Mouse (Mus musculus) embryonic fibroblast, embryonic 13.5 days (primary cell): Measurements from ENCODE around the gene Ints5. TPM values are rescaled to one million over a fixed set of nuclear protein-coding genes. Genes with fewer than 3 reads are reported as not detected.
"Not testable (repeated sequence)": the region's sequence is repeated elsewhere in the genome, so short reads cannot be mapped to it uniquely, and the experiment has no call there.

ENCODE experiments used
- H3K27ac ChIP-seq: 2 replicates; pipeline ENCODE4 v1.5.1; 2012; ENCODE audit warnings: low read length, control low read depth, inconsistent platforms; ENCODE audit not compliant: insufficient read depth
- H3K4me1 ChIP-seq: 2 replicates; pipeline ENCODE4 v1.6.1; 2011; ENCODE audit warnings: low read length; ENCODE audit not compliant: control insufficient read depth, insufficient read depth
- H3K4me3 ChIP-seq: 2 replicates; pipeline ENCODE4 v1.5.1; 2011; ENCODE audit warnings: mild to moderate bottlenecking, control low read depth, low read length; ENCODE audit not compliant: insufficient read depth
- CTCF ChIP-seq: IDR thresholded peaks from 2 replicates; pipeline ENCODE4 v1.5.1; 2011; ENCODE audit warnings: mild to moderate bottlenecking, control low read depth, low read length, moderate library complexity, borderline replicate concordance; ENCODE audit not compliant: insufficient read depth
- POLR2A ChIP-seq: IDR thresholded peaks from 2 replicates; pipeline ENCODE4 v1.6.1; 2011; ENCODE audit warnings: low read depth, mild to moderate bottlenecking, control low read depth, low read length, moderate library complexity
- polyA plus RNA-seq: library from polyadenylated mRNA; stranded (reverse); fragments of >200 nt; gene quantifications from 2 replicates; pipeline ENCODE4 v1.2.4, GENCODE M21; 2011; ENCODE audit warnings: low read depth; ENCODE audit not compliant: missing spikeins, insufficient read length

Ints5 gene
- polyA plus RNA-seq, 1 experiment = 20.2 TPM

DNA sequence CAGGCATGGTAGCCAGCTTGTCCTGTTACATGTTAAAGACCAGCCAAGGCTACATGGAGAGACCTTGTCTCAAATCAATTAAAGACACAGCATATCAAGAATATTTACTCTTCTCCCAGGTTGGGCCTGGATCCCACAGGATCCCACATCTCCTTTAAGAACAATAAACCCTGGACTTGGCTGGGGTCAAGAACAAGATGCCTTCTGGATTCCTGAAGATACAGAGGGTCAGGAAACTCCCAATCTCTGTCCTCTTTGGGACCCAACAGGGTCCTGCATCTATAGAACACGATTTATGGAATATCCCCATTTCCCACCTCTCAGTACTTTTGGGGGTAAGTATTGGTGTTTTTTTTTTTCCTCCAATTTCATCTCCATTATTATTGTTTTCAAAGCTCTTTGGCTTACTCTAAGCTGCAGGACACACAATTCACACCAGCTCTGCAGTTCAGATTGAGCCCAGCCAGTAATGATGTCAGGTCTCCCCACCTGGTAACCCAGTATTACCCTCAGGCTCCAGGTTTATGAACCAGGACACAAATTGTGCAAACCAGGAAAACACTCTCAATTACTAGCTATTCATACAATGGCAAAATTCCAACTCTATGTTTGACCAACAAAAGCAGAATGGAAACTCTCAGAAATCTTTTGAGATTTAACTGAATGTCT lies 5.8 kb upstream of the Ints5 start:
- TF ChIP-seq CTCF = no peak
- TF ChIP-seq POLR2A = peak; percentile 40
- no peak overlapping the region for H3K4me3 ChIP-seq
- peaks cover 4% of the 10 kb centered on the region; the same call in 1 of the 2 replicates for H3K4me1 ChIP-seq
- H3K27ac ChIP-seq = peak overlapping the region; percentile 58; the same call in 1 of the 2 replicates

DNA sequence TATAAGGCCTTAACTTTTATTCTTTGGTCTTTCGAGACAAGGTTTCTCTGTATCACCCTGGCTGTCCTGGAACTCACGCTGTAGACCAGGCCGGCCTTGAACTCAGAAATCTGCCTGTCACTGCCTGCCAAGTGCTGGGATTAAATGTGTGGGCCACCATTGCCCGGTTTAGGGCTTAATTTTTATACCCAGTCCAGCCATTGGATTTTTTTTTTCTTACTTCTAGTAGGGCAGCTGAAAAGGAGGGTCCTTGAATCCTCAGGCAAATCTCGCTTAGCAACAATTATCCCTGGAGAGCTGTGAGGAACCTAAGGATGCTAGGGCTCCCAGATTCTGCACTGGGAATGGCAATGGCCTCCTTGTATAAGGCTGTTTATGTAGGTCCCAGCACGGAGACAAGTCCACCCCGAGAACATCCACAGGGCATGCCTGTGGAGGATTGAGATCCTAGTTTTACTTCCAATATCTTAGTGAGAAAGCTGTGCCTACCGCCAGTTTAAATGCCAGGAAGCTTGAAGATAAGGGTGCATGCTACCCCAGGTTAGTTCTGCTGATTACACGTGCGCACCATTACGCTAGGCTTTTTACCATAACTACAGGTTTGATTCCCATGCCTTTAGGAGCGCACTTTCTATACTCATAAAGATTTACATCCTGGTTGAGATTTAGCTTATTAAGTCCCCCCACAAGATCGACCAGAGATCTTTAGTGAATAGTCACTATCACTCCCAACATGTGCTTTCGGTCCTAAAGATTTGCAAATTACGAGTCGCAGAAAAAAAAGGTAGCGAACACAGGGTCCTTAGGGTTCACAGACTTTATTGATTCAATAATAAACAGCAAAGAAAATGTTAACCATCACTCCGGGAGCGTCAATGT lies 5.0 kb upstream of the Ints5 start:
- TF ChIP-seq CTCF (no peak), POLR2A (peak; percentile 53)
- peak overlapping the region; percentile 82 for H3K27ac ChIP-seq
- peak overlapping the region; percentile 95 for H3K4me3 ChIP-seq
- H3K4me1 ChIP-seq = peaks cover 4% of the 10 kb centered on the region; the same call in 1 of the 2 replicates

DNA sequence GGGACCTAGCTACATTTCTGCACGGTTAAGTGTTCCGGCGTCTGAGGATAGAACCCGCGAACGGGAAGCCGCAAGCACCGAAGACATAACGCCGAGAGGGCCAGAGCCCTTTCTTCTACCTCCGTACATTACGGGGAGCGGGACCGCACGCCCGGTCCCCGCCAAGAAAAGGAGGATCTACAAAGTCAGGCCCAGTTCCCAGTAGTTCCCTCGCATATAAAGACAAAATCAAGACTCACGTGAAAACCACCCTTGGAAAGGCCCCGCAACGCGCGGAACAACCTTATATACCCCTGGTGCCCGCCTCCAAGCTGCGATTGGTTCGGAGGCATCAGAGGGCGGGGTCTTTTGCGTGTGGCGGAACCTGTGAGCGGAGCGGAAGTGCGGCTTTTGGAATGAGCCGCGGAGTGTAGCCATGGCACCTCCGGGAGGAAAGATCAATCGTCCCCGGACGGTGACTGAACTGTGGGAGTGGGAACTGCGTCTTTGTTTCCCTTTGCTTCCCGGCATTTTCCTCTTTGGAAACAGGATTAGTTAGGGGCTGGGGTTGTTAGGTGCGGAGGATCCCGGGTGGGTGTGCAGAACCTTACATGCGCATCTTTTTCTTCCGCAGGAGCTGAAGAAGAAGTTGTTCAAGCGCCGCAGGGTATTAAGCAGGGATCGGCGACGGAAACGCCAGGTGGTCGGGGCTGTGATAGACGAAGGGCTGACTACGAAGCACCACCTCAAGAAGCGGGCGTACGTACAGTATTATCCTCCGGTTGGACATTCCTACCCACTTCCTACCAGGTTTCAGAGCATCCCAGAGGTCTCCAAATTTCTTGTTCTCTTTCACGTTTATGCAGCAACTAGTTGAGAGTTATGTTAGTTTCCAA lies 4.1 kb upstream of the Ints5 start, which contains the start of the genes 1810009A15Rik and Gm49416:
1810009A15Rik (plus strand) TSS at position 343 of the 875 bp plus-strand sequence.
Gm49416 (plus strand) TSS at position 416 of the 875 bp plus-strand sequence.
- peak within 1 kb of the TSS; percentile 95 for H3K4me3 ChIP-seq
- TF ChIP-seq CTCF (no peak), POLR2A (peak; percentile 95)
- H3K4me1 ChIP-seq = peaks cover 4% of the 10 kb centered on the region; the same call in 1 of the 2 replicates
- peak within 1 kb of the TSS; percentile 82 for H3K27ac ChIP-seq

DNA sequence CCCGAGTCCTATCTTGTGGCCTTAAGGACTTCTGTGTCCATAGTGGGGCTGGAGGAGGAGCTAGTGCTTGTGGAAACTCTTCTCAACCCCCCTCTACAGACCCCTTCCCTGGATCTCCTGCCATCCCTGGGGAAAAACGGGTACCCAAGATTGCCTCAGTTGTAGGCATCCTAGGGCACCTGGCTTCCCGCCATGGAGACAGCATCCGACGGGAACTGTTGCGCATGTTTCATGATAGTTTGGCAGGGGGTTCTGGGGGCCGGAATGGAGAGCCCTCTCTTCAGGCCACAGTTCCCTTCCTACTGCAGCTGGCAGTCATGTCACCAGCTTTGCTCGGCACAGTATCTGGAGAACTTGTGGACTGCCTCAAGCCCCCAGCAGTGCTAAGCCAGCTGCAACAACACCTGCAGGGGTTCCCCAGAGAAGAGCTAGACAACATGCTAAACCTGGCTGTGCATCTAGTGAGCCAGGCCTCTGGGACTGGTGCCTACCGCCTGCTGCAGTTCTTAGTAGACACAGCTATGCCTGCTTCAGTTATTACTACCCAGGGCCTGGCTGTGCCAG lies 2.7 kb downstream of the Ints5 start:
- Histone ChIP-seq H3K4me1 (peaks cover 6% of the 10 kb centered on the region), H3K4me3 (no peak overlapping the region)
- TF ChIP-seq CTCF = no peak
- TF ChIP-seq POLR2A = no peak

DNA sequence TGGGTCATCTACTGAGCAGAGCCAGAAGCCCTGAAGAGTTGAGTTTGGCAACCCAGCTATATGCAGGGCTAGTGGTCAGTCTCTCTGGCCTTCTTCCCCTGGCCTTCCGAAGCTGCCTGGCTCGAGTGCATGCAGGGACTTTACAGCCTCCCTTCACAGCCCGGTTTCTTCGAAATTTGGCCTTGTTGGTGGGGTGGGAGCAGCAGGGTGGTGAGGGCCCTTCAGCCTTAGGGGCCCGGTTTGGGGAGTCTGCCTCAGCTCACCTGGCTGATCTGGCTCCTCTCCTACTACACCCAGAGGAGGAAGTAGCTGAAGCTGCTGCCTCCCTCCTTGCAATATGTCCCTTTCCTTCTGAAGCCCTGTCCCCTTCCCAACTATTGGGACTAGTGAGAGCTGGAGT lies 3.4 kb downstream of the Ints5 start:
- H3K27ac ChIP-seq, H3K4me3 ChIP-seq, H3K4me1 ChIP-seq: not testable (repeated sequence)

More for the DNA sequence above, 2.7 kb downstream of the Ints5 start:
- no peak overlapping the region for H3K27ac ChIP-seq

DNA sequence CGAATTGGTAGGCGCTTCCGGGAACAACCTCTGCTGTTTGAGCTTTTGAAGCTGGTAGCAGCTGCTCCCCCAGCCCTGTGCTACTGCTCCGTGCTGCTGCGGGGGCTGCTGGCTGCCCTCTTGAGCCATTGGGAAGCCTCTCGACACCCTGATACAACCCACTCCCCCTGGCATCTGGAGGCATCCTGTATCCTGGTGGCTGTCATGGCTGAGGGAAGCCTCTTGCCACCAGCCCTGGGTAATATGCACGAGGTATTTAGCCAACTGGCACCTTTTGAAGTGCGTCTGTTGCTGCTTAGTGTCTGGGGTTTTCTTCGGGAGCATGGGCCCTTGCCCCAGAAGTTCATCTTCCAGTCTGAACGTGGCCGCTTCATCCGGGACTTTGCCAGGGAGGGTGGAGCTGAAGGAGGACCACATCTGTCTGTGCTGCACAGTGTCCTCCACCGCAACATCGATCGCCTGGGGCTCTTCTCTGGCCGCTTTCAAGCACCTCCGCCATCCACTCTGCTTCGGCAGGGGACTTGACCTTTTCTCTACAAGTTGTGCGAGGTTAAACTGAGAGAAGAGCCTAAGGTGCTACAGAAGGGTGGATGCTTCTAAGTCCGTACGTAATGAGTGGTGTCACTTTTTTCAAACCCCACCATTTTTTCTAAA lies 4.5 kb downstream of the Ints5 start:
- H3K27ac ChIP-seq = peak overlapping the region; percentile 69
- not testable (repeated sequence) for H3K4me1 ChIP-seq, H3K4me3 ChIP-seq

DNA sequence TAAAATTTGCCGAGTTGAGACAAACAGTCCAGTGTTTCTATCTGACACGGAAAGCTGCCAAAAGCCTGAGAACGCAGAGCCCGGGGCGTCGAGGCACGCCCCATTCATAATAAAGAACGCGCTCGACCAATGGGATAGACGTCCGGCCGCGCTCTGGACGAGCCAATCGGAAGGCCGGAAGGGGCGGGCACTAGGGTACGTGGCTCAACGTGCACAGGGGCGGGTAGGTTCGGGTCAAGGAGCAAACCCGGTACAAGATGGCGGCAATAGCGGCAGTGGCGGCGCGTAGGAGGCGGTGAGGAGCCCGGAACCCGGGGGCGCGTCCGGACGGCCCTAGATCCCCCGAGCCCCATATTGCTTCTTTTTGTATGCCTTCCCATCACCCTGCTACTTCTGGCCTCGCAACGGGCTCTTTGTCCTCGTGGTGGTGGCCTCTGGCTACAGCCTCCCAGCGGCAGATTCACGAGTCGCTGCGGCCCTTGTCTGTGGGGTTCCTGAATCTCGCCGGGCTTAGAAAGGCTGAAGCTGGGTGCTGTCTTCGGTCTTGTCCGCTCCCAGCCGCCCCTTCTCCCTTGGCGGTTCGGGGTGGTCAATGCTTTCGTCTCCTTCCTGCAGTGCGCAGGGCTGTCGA lies 5.2 kb downstream of the Ints5 start, which contains the start of gene Ganab:
Ganab (plus strand) TSS at position 207 of the 631 bp plus-strand sequence.
- H3K4me1 ChIP-seq = peaks cover 3% of the 10 kb centered on the region
- H3K27ac ChIP-seq = peak within 1 kb of the TSS; percentile 76
- TF ChIP-seq POLR2A = peak; percentile 78
- TF ChIP-seq CTCF = no peak
- peak within 1 kb of the TSS; percentile 87 for H3K4me3 ChIP-seq

DNA sequence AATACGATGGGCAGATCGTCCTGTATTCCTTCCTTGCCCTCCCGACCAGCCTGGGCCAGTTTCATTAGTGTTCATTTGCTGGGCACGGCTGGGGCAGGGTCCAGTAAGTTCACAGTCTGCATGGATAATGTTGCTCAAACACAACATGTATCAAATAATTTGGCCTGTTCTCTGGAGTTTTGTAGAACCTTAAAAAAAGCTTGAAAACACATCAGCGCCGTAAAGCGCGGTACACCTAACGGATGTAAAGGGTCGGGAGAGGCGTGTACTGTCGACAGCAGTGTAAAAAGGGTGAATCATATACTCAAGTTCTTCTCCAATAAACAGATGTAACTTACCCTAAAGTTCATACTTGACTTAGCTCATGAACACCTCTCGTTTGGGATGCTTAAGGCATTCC lies 5.8 kb downstream of the Ints5 start:
- H3K4me1 ChIP-seq = peaks cover 3% of the 10 kb centered on the region
- H3K4me3 ChIP-seq = peak overlapping the region; percentile 87
- TF ChIP-seq POLR2A = no peak
- TF ChIP-seq CTCF = no peak
- H3K27ac ChIP-seq = peak overlapping the region; percentile 76

DNA sequence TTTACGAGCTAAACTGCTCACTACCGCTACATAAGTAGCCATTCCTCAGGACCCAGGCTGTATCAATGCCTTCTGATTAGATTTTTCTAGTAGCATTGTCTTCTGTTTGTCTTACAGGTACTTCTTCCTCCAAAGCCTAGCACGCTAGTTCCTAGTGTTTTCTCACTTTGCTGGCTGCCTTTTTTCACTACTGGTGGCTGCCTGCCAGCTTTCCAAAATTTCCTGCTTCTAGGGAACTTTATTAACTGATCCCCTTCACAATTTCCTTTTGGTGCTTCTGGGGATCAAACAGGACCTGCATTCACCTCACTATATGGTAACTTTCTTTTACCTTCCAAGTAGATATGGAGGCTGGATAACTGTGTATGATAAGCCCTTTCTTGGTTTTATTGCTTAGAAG lies 6.3 kb downstream of the Ints5 start:
- no peak for TF ChIP-seq POLR2A
- TF ChIP-seq CTCF = no peak
- H3K4me3 ChIP-seq = peak overlapping the region; percentile 87
- H3K27ac ChIP-seq = peak overlapping the region; percentile 76
- peaks cover 3% of the 10 kb centered on the region for H3K4me1 ChIP-seq
